Mouse (Mus musculus): Measurements from ENCODE around the gene Gm10100. TPM values are rescaled to one million over a fixed set of nuclear protein-coding genes. Genes with fewer than 3 reads are reported as not detected.
"Not testable (repeated sequence)": the region's sequence is repeated elsewhere in the genome, so short reads cannot be mapped to it uniquely, and the experiment has no call there.

Gm10100 gene
- total RNA-seq, 1 experiment: not detected

DNA sequence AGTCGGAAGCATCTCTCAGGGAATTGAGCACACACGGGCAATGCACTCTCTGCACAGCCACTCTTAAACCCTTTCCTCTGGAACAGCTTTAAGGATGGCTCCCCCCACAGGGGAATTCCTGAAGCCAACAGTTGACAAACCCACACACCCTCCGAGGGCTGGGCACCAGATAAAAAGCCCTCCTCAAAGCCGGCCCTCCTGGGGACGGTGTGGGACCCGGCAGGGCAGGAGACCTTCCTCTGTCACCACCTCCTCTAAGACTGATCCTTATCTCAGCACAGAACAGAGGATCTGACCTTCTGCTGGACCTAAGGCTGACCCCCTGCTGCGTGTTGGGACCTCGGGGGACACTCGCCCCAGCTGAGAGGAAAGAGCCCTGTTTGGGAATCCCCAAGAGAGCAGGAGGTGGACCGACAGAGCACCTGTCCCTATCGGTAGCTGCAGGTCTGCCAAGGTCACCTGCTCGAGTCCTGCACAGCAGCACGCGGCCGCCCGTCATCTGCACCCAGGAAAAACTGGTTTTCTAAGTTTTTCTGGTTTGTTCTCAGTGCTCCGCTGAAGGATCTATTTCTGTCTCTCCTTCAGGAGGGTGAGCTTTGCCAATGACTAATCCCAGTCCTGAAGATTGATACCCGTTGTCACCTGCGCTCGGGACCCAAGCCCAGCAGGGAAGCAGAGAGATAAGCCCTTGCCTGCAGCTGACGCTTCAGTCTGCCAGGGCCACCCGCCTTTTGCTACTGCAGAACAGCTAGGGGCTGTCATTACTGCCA lies 40.2 kb upstream of the Gm10100 start, which contains the start of gene Tspear:
Tspear (plus strand) TSS at position 675 of the 770 bp plus-strand sequence.
- no peaks in the 10 kb centered on the region for H3K9me3 ChIP-seq (ENCODE audit: control insufficient read depth, insufficient read depth, low read depth, low read length)
- TF ChIP-seq CHD2 (IDR thresholded peaks at IDR 0.05; ENCODE audit: low read depth, low read length) (no peak), MAFK (IDR thresholded peaks at IDR 0.05; ENCODE audit: insufficient read depth, low read depth, low read length) (no peak), ZC3H11A (IDR thresholded peaks at IDR 0.05; ENCODE audit: borderline replicate concordance, low read depth, low read length) (no peak), HCFC1 (IDR thresholded peaks at IDR 0.05; ENCODE audit: borderline replicate concordance, insufficient read depth, low read length) (no peak), ZNF384 (IDR thresholded peaks at IDR 0.05; ENCODE audit: low read depth, low read length) (no peak)
- no peak for DNase-seq (ENCODE audit: low read depth, low spot score)
- no peak within 1 kb of the TSS for H3K4me3 ChIP-seq (ENCODE audit: insufficient read depth in 1 of 2, low read depth in 1 of 2, low read length in 2 of 2, poor library complexity in 1 of 2, severe bottlenecking in 1 of 2)
- H3K27ac ChIP-seq (ENCODE audit: insufficient read depth, low read depth, low read length, poor library complexity, severe bottlenecking): no peak within 1 kb of the TSS
- H3K4me1 ChIP-seq (ENCODE audit: control insufficient read depth in 2 of 2, insufficient read depth in 2 of 2, low read length in 2 of 2, poor library complexity in 1 of 2): peaks cover 2 to 13% of the 10 kb centered on the region in 2 experiments; a peak in 2 of 4 replicates
- H3K36me3 ChIP-seq (ENCODE audit: control insufficient read depth, insufficient read depth, low read length, poor library complexity, severe bottlenecking): no peaks in the 10 kb centered on the region
- in situ Hi-C loops (cut with MboI; ENCODE audit: low sequenced_read_pairs in 2 of 2, unreplicated experiment in 2 of 2): no loop called here
- no peak within 1 kb of the TSS for H3K9ac ChIP-seq (ENCODE audit: insufficient read depth, low read depth, low read length, poor library complexity, severe bottlenecking)

DNA sequence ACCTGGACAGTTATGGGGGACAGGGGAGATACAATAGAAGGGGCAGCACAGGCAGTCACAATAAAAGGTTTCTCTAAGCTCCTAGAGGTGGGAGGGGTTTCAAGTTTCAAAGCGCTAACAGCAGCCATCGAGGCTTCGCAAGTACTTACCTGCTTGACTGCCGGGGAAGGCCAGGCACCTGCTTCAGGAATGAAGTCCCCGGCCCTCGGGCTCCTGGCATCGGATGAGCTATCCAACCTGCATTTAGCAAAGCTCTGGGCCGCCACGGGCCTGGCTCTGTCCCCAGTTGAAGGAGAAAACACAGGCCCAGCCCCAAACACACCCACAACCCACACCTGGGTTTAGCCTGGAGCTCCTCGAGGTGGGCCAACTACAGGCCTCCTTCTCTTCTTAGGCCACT lies 39.3 kb upstream of the Gm10100 start:
- Histone ChIP-seq H3K4me3 (ENCODE audit: insufficient read depth in 1 of 2, low read depth in 1 of 2, low read length in 2 of 2, poor library complexity in 1 of 2, severe bottlenecking in 1 of 2) (no peak overlapping the region), H3K9me3 (ENCODE audit: control insufficient read depth, insufficient read depth, low read depth, low read length) (no peaks in the 10 kb centered on the region), H3K27ac (ENCODE audit: insufficient read depth, low read depth, low read length, poor library complexity, severe bottlenecking) (no peak overlapping the region), H3K9ac (ENCODE audit: insufficient read depth, low read depth, low read length, poor library complexity, severe bottlenecking) (no peak overlapping the region), H3K36me3 (ENCODE audit: control insufficient read depth, insufficient read depth, low read length, poor library complexity, severe bottlenecking) (no peaks in the 10 kb centered on the region), H3K4me1 (ENCODE audit: control insufficient read depth in 2 of 2, insufficient read depth in 2 of 2, low read length in 2 of 2, poor library complexity in 1 of 2) (peaks cover 2 to 13% of the 10 kb centered on the region in 2 experiments; a peak in 2 of 4 replicates)
- DNase-seq (ENCODE audit: low read depth, low spot score): no peak
- TF ChIP-seq ZC3H11A (IDR thresholded peaks at IDR 0.05; ENCODE audit: borderline replicate concordance, low read depth, low read length) (no peak), ZNF384 (IDR thresholded peaks at IDR 0.05; ENCODE audit: low read depth, low read length) (no peak), MAFK (IDR thresholded peaks at IDR 0.05; ENCODE audit: insufficient read depth, low read depth, low read length) (no peak), CHD2 (IDR thresholded peaks at IDR 0.05; ENCODE audit: low read depth, low read length) (no peak), HCFC1 (IDR thresholded peaks at IDR 0.05; ENCODE audit: borderline replicate concordance, insufficient read depth, low read length) (no peak)
- in situ Hi-C loops (cut with MboI; ENCODE audit: low sequenced_read_pairs in 2 of 2, unreplicated experiment in 2 of 2): no loop called here

- H3K9me3 ChIP-seq (ENCODE audit: control insufficient read depth, insufficient read depth, low read depth, low read length); DNase-seq (ENCODE audit: low read depth, low spot score); H3K4me1 ChIP-seq (ENCODE audit: control insufficient read depth in 2 of 2, insufficient read depth in 2 of 2, low read length in 2 of 2, poor library complexity in 1 of 2); H3K36me3 ChIP-seq (ENCODE audit: control insufficient read depth, insufficient read depth, low read length, poor library complexity, severe bottlenecking); H3K9ac ChIP-seq (ENCODE audit: insufficient read depth, low read depth, low read length, poor library complexity, severe bottlenecking); H3K4me3 ChIP-seq (ENCODE audit: insufficient read depth in 1 of 2, low read depth in 1 of 2, low read length in 2 of 2, poor library complexity in 1 of 2, severe bottlenecking in 1 of 2); in situ Hi-C loops (cut with MboI; ENCODE audit: low sequenced_read_pairs in 2 of 2, unreplicated experiment in 2 of 2); H3K27ac ChIP-seq (ENCODE audit: insufficient read depth, low read depth, low read length, poor library complexity, severe bottlenecking): not testable (repeated sequence)
These were observed 35.9 kb upstream of the Gm10100 start, which contains the start of gene Gm19402 for GRCm38 (mm10) chr10:77690356-77690807. TSS of gene Gm19402 (minus strand) at chr10:77690757.

DNA sequence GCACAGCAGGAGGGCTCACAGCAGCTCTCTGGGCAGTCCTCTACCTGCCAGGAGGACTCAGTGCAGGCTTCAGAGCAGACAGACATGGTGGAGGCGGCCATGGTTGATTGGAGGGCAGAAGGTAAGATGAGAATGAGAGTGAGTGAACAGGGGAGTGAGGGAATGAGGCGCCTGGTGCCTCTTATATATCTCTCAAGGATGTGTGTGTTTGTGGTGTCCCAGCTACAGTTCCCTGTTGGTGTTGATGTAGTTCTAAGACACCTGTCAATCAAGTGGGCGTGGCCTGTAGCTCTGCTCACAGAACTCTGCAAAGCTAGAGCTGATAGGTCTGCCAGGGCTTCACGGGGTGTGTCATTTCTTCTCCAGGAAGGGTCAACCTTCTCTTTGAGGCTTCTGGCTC lies 29.2 kb upstream of the Gm10100 start, which contains the start of gene Gm9508:
Gm9508 (minus strand) TSS at position 101 of the 400 bp plus-strand sequence.
- Histone ChIP-seq H3K36me3 (ENCODE audit: control insufficient read depth, insufficient read depth, low read length, poor library complexity, severe bottlenecking) (no peaks in the 10 kb centered on the region), H3K27ac (ENCODE audit: insufficient read depth, low read depth, low read length, poor library complexity, severe bottlenecking) (no peak within 1 kb of the TSS), H3K9ac (ENCODE audit: insufficient read depth, low read depth, low read length, poor library complexity, severe bottlenecking) (no peak within 1 kb of the TSS), H3K4me3 (ENCODE audit: insufficient read depth in 1 of 2, low read depth in 1 of 2, low read length in 2 of 2, poor library complexity in 1 of 2, severe bottlenecking in 1 of 2) (no peak within 1 kb of the TSS), H3K4me1 (ENCODE audit: control insufficient read depth in 2 of 2, insufficient read depth in 2 of 2, low read length in 2 of 2, poor library complexity in 1 of 2) (no peaks in the 10 kb centered on the region), H3K9me3 (ENCODE audit: control insufficient read depth, insufficient read depth, low read depth, low read length) (no peaks in the 10 kb centered on the region)
- TF ChIP-seq MAFK (IDR thresholded peaks at IDR 0.05; ENCODE audit: insufficient read depth, low read depth, low read length) (no peak), ZC3H11A (IDR thresholded peaks at IDR 0.05; ENCODE audit: borderline replicate concordance, low read depth, low read length) (no peak), CHD2 (IDR thresholded peaks at IDR 0.05; ENCODE audit: low read depth, low read length) (no peak), HCFC1 (IDR thresholded peaks at IDR 0.05; ENCODE audit: borderline replicate concordance, insufficient read depth, low read length) (no peak), ZNF384 (IDR thresholded peaks at IDR 0.05; ENCODE audit: low read depth, low read length) (no peak)
- in situ Hi-C loops (cut with MboI; ENCODE audit: low sequenced_read_pairs in 2 of 2, unreplicated experiment in 2 of 2): no loop called here
- no peak for DNase-seq (ENCODE audit: low read depth, low spot score)
